Mouse (Mus musculus) olfactory bulb, adult 2 months (tissue): ENCODE data around the gene Fut1. TPM values are rescaled to one million over a fixed set of nuclear protein-coding genes. Genes with fewer than 3 reads are reported as not detected.

ENCODE experiments used
- H3K27ac ChIP-seq: fragments of 200-500 bp; 2 replicates; pipeline ENCODE4 v1.5.1; 2012; ENCODE audit warnings: low read depth, low read length; ENCODE audit not compliant: insufficient read depth
- H3K4me1 ChIP-seq: fragments of 200-500 bp; 2 replicates; pipeline ENCODE4 v1.6.1; 2012; ENCODE audit warnings: low read length; ENCODE audit not compliant: control insufficient read depth, insufficient read depth
- H3K4me3 ChIP-seq: fragments of 200-500 bp; 2 replicates; pipeline ENCODE4 v1.5.1; 2012; ENCODE audit warnings: mild to moderate bottlenecking, low read depth, low read length, moderate library complexity; ENCODE audit not compliant: insufficient read depth
- CTCF ChIP-seq: fragments of 200-500 bp; IDR thresholded peaks from 2 replicates; pipeline ENCODE4 v1.5.1; 2012; ENCODE audit warnings: low read depth, mild to moderate bottlenecking, low read length, moderate library complexity; ENCODE audit not compliant: insufficient read depth
- POLR2A ChIP-seq: fragments of 200-500 bp; IDR thresholded peaks from 2 replicates; pipeline ENCODE4 v1.6.1; 2012; ENCODE audit warnings: mild to moderate bottlenecking, low read depth, low read length, moderate library complexity; ENCODE audit not compliant: insufficient read depth
- WGBS: fragments of 180-500 bp; shearing (Covaris S2); methylation state at CpG from one replicate; pipeline ENCODE4 v1.1.7; 2018; 5-methylcytosine and 5-hydroxymethylcytosine counted together
- polyA plus RNA-seq: library from polyadenylated mRNA; stranded (reverse); fragments of >200 nt; gene quantifications from 2 replicates; pipeline ENCODE4 v1.2.4, GENCODE M21; 2012; ENCODE audit warnings: low replicate concordance; ENCODE audit not compliant: missing spikeins, insufficient read depth, insufficient read length

Gene Fut1
- polyA plus RNA-seq, 1 experiment: not detected

GRCm38 (mm10) chr7:45587631-45588592 is 29.2 kb upstream of the Fut1 start:
- 93% methylated on average over 23 of the region's 23 CpGs for WGBS
- TF ChIP-seq CTCF (no peak), POLR2A (no peak)
- Histone ChIP-seq H3K4me3 (no peak overlapping the region), H3K27ac (no peak overlapping the region), H3K4me1 (no peaks in the 10 kb centered on the region; the same call in 1 of the 2 replicates)

- Histone ChIP-seq H3K4me3 (peak overlapping the region; percentile 41), H3K4me1 (no peaks in the 10 kb centered on the region; the same call in 1 of the 2 replicates), H3K27ac (0 out of 2 replicates have a peak overlapping the region, but pooled peaks have one; percentile 6)
- TF ChIP-seq POLR2A: peak; percentile 57
- peak; percentile 75; the same call in 1 of the 2 replicates for TF ChIP-seq CTCF
- 1% methylated on average over 19 of the region's 19 CpGs for WGBS
Observed at GRCm38 (mm10) chr7:45589173-45589572, 27.9 kb upstream of the Fut1 start.

DNA sequence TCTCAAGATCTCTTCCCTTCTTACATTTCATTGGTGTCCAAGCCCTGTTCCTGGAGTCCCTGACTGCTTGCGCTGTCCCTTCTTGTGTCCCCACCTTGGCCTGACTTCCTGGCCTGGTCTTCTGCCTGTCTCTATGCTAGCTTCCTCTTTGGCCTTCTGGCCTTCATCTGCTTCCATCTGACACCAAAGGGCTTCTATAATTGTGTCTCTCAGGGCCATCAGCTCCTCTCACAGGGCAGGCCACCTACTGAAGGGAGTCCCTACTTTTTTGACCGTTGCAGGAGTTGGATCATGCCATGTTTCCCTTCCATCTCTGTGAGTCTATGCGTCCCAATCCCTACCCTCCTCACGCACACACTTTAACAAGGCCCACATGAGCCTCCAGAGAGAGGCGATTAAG is 27.2 kb upstream of the Fut1 start:
- Histone ChIP-seq H3K27ac (no peak overlapping the region), H3K4me1 (no peaks in the 10 kb centered on the region; the same call in 1 of the 2 replicates), H3K4me3 (no peak overlapping the region)
- TF ChIP-seq POLR2A: no peak
- no peak for TF ChIP-seq CTCF
- 96% methylated on average over 5 of the region's 5 CpGs for WGBS

- H3K4me1 ChIP-seq: no peaks in the 10 kb centered on the region; the same call in 1 of the 2 replicates
Observed at GRCm38 (mm10) chr7:45590874-45591273, 26.2 kb upstream of the Fut1 start.

GRCm38 (mm10) chr7:45591880-45592279 is 25.2 kb upstream of the Fut1 start:
- no peak for TF ChIP-seq CTCF
- TF ChIP-seq POLR2A: no peak
- no peak overlapping the region for H3K27ac ChIP-seq
- WGBS: 83% methylated on average over 7 of the region's 7 CpGs

More at GRCm38 (mm10) chr7:45590874-45591273, 26.2 kb upstream of the Fut1 start:
- Histone ChIP-seq H3K4me3 (no peak overlapping the region), H3K27ac (no peak overlapping the region)
- TF ChIP-seq CTCF (no peak), POLR2A (no peak)
- 64% methylated on average over 3 of the region's 3 CpGs for WGBS

DNA sequence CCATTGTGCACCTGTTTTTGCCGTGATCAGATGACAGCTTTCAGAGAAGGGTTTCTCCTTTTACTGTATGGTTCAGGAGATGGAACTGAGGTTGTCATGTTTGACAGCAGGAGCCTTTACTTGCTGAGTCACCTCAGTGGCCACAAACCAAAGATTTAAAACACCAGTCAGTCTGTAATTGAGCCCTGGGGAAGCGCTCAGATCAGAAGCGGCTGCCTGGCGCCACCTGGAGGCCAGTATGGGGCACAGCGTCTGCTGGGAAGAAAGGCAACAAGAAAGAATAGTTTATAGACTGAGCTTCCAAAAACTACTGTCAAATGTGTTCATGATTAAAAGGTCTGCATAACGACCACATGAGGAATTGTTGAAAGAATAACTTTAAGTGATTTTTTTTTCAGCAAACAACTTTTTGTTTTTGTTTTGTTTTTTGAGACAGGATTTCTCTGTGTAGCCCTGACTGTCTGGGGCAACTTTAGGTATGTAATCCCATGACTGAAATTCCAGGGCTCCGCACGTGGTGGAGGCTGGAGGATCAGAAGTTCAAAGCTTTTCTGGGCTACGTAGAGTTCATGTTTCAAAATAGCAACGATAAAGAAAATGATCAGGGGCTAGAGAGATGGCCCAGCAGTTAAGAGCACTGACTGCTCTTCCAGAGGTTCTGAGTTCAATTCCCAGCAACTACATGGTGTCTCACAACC is 23.8 kb upstream of the Fut1 start:
- TF ChIP-seq POLR2A (no peak), CTCF (peak; percentile 90)
- no peaks in the 10 kb centered on the region; the same call in 1 of the 2 replicates for H3K4me1 ChIP-seq
- H3K27ac ChIP-seq: no peak overlapping the region
- no peak overlapping the region for H3K4me3 ChIP-seq
- WGBS: 22% methylated on average over 10 of the region's 10 CpGs

More at GRCm38 (mm10) chr7:45591880-45592279, 25.2 kb upstream of the Fut1 start:
- H3K4me3 ChIP-seq: no peak overlapping the region
- H3K4me1 ChIP-seq: no peaks in the 10 kb centered on the region; the same call in 1 of the 2 replicates

DNA sequence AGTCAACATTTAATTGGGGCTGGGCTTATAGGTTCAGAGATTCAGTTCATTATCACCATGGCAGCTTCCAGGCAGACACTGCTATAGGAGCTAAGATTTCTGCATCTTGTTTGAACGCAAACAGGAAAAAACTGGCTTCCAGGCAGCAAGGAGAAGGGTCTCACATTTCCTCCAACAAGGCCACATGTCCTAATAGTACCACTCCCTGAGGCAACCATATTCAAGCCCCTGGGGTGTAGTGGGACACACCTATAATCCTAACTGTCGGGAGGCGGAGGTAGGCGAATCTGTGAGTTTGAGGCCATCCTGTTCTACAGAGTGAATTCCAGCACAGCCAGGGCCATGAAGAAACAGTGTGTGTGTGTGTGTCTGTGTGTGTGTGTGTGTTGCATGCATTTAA is 21.9 kb upstream of the Fut1 start:
- H3K27ac ChIP-seq: no peak overlapping the region
- H3K4me3 ChIP-seq: no peak overlapping the region
- TF ChIP-seq POLR2A (no peak), CTCF (no peak)
- 81% methylated on average over 4 of the region's 4 CpGs for WGBS
- H3K4me1 ChIP-seq: no peaks in the 10 kb centered on the region

- 86% methylated on average over 1 of the region's 1 CpGs for whole genome bisulfite sequencing
- no peak for TF ChIP-seq POLR2A
- no peak for TF ChIP-seq CTCF
- H3K27ac ChIP-seq: no peak overlapping the region
- H3K4me3 ChIP-seq: no peak overlapping the region
- H3K4me1 ChIP-seq: no peaks in the 10 kb centered on the region
Observed at GRCm38 (mm10) chr7:45596107-45596506, 21.0 kb upstream of the Fut1 start.

- no peak overlapping the region for H3K4me3 ChIP-seq
- H3K27ac ChIP-seq: no peak overlapping the region
- H3K4me1 ChIP-seq: no peaks in the 10 kb centered on the region
- WGBS: 90% methylated on average over 5 of the region's 5 CpGs
- TF ChIP-seq POLR2A (no peak), CTCF (no peak)
Observed at GRCm38 (mm10) chr7:45597013-45597412, 20.1 kb upstream of the Fut1 start.
